8 mouse cellular contexts compared by ENCODE assay signal in genomic region chr17:33890533-33891059, GRCm38 (mm10). TPM values are rescaled to one million over a fixed set of nuclear protein-coding genes. Genes with fewer than 3 reads are reported as not detected.
DNase-seq lines count a peak whose midpoint lies in the region; ATAC-seq lines count a peak whose summit lies in the region.

Gene Kifc1 (minus strand): TSS chr17:33890661.

- peak; percentile 99 for ATAC-seq in hindbrain, embryonic 14.5 days (ENCODE audit: low FRiP score)

- H3K27me3 ChIP-seq in hindbrain, embryonic 14.5 days (ENCODE audit: control insufficient read depth, insufficient read depth, low read length): no peaks in the 10 kb centered on the region

- 0% methylated on average over 44 of the region's 49 CpGs for WGBS in hindbrain, embryonic 14.5 days

- H3K4me1 ChIP-seq in hindbrain, embryonic 14.5 days (replicated peaks; ENCODE audit: control insufficient read depth, insufficient read depth, low read length): 0 out of 2 replicates have a peak, but pooled peaks cover 4% of the 10 kb centered on the region

- peak within 1 kb of the TSS; percentile 56 for H3K4me3 ChIP-seq in hindbrain, embryonic 14.5 days (replicated peaks; ENCODE audit: low read length)

- H3K9ac ChIP-seq in hindbrain, embryonic 14.5 days: peak within 1 kb of the TSS; percentile 52

- peak within 1 kb of the TSS; percentile 70 for H3K4me2 ChIP-seq in hindbrain, embryonic 14.5 days (replicated peaks)

- DNase-seq in R1 (ENCODE audit: low read depth, low spot score): peak; percentile 100
- peak; percentile 100 for DNase-seq in cerebellum, postnatal 25 days
- DNase-seq in frontal cortex, postnatal 25 days (ENCODE audit: low spot score in 2 of 2): peak; percentile 99
- DNase-seq in hindbrain, embryonic 14.5 days (ENCODE audit: low spot score): peak; percentile 100
- DNase-seq in layer of hippocampus, postnatal 36 days: peak; percentile 99
- peak; percentile 100 for DNase-seq in lung, postnatal 36 days
- DNase-seq in retina, postnatal 1 day: peak; percentile 100
- DNase-seq in urinary bladder, adult 18-20 months (ENCODE audit: low spot score in 2 of 2): peak; percentile 91 to 99

- no peaks in the 10 kb centered on the region for H3K36me3 ChIP-seq in hindbrain, embryonic 14.5 days (replicated peaks; ENCODE audit: control insufficient read depth, insufficient read depth)

- no peaks in the 10 kb centered on the region for H3K9me3 ChIP-seq in hindbrain, embryonic 14.5 days (ENCODE audit: control insufficient read depth, low read length)

- no peak within 1 kb of the TSS for H3K27ac ChIP-seq in hindbrain, embryonic 14.5 days

RNA-seq across cellular contexts. Expression of gene Kifc1, which starts in this region (rescaled TPM):
- 1.7 and 1.8 TPM in 2 replicates for polyA plus RNA-seq in hindbrain, embryonic 14.5 days (2014; fragmentation: Nextera tagmentation; extraction: Ambion mirVana)
- total RNA-seq in layer of hippocampus, postnatal 36 days (2021): 1 to 10 TPM; 1.9 to 2.5 TPM
